Mouse (Mus musculus): Measurements from ENCODE around the gene Sptb. TPM values are rescaled to one million over a fixed set of nuclear protein-coding genes. Genes with fewer than 3 reads are reported as not detected.

The Sptb gene
- polyA plus RNA-seq, 1 experiment: 0.42 TPM

DNA sequence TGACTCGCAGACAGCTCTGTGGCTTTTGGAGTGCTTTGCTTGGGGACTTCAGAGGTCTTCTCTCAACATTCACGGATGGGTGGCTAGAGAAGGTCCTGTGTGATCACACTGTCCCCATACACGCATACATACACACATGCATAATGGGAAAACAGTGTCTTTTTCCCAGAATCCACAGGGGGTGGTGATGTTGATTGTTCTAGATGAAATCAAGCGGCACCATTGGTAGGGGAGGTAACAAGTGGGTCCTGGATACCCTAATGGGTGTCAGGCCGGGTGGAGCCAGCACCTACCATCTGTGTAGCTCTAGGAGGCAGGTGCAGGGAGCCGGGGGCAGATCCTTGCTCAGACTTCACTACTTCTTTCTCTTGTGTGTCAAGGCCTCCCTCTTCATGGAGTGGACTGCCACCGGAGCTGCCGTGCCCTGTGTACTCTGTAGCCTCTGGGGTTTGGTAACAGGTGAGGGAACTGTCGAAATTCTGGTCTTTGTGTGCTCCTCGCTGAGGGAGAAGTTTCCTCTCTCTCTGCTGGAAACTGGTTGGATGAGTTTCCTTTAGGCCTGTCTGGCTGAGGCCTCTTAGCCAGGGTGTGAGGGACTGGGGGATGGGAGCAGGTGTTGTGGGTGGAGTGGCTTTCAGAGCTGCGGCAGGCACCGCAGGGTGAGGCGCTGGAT is 162.8 kb downstream of the Sptb start:
- Histone ChIP-seq H3K36me3 (ENCODE audit: control insufficient read depth, insufficient read depth) (no peaks in the 10 kb centered on the region), H3K4me3 (no peak overlapping the region), H3K79me2 (ENCODE audit: control insufficient read depth, insufficient read depth) (peaks cover 70% of the 10 kb centered on the region), H3ac (ENCODE audit: control insufficient read depth, insufficient read length) (no peak overlapping the region), H3K27me3 (ENCODE audit: control insufficient read depth, insufficient read depth, insufficient read length) (no peaks in the 10 kb centered on the region), H3K4me2 (ENCODE audit: low read depth) (no peak overlapping the region)
- TF ChIP-seq REST (IDR thresholded peaks at IDR 0.05; ENCODE audit: insufficient read depth, insufficient read length) (no peak), E2F4 (IDR thresholded peaks at IDR 0.05; ENCODE audit: insufficient read depth) (no peak), MAX (IDR thresholded peaks at IDR 0.05; ENCODE audit: low read depth) (no peak), MYOG (IDR thresholded peaks at IDR 0.05; ENCODE audit: control insufficient read depth in 1 of 3, insufficient read depth in 1 of 3, insufficient read length in 2 of 3, low read depth in 2 of 3) (no peak), POLR2A (IDR thresholded peaks at IDR 0.05; ENCODE audit: insufficient read length, low read depth) (no peak)

DNA sequence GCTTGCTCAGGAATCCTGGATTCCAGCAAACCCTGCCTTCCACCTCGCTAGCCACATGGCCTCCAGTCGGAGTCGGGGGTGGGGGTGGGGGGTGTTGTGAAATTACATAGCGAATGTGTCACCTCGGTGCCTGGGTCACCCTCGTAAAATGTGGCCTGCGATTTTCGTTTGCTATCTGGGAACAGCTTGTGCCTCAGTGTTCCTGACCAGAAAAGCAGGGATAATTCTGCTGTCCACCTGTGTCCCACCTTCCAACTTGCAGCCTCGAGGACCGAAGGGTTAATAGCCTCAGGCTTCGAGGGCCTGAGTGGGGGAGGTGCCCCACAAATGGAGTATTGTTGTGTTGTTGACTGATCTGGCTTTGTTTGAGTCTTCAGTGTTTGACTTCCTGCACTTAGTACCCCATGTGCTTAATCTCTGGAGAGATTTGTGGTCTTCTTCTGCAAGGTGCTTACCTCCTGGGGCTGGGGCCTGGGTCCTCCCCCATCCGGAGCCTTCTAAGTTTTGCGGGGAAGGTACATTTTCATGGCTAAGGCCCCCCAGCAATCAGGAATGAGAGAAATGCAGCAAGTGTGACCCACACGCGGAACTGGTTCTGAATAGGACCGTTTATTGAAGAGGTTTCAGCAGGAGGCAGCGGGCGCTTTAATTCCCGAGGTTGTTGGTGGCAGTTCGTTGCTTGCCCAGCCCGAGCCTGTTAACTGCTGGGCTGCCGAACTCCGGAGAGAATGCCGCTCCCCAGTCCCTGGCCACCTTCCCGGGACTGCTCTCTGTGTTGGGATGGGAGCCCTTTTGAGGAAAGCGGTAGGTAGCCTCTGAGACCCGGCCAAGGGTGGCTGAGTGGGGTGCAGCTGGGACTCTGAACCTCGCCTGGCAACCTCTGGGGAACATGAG is 163.7 kb downstream of the Sptb start:
- no peaks in the 10 kb centered on the region for H3K27me3 ChIP-seq (ENCODE audit: control insufficient read depth, insufficient read depth, insufficient read length)
- no peak overlapping the region for H3K4me2 ChIP-seq (ENCODE audit: low read depth)
- peaks cover 80% of the 10 kb centered on the region for H3K79me2 ChIP-seq (ENCODE audit: control insufficient read depth, insufficient read depth)
- no peaks in the 10 kb centered on the region for H3K36me3 ChIP-seq (ENCODE audit: control insufficient read depth, insufficient read depth)
- TF ChIP-seq MYOG (IDR thresholded peaks at IDR 0.05; ENCODE audit: control insufficient read depth in 1 of 3, insufficient read depth in 1 of 3, insufficient read length in 2 of 3, low read depth in 2 of 3) (no peak), E2F4 (IDR thresholded peaks at IDR 0.05; ENCODE audit: insufficient read depth) (no peak), POLR2A (IDR thresholded peaks at IDR 0.05; ENCODE audit: insufficient read length, low read depth) (no peak), MAX (IDR thresholded peaks at IDR 0.05; ENCODE audit: low read depth) (no peak), SRF (IDR thresholded peaks at IDR 0.05; ENCODE audit: control insufficient read depth, insufficient read length, low read depth) (no peak), REST (IDR thresholded peaks at IDR 0.05; ENCODE audit: insufficient read depth, insufficient read length) (no peak), MYOD1 (IDR thresholded peaks at IDR 0.05; ENCODE audit: control insufficient read depth in 1 of 3, insufficient read length in 2 of 3, low read depth in 2 of 3) (no peak), TCF3 (IDR thresholded peaks at IDR 0.05; ENCODE audit: insufficient read length, low read depth) (no peak), USF1 (IDR thresholded peaks at IDR 0.05; ENCODE audit: low read depth) (no peak), CEBPB (IDR thresholded peaks at IDR 0.05; ENCODE audit: insufficient read depth, poor library complexity, severe bottlenecking) (no peak), TCF12 (IDR thresholded peaks at IDR 0.05; ENCODE audit: insufficient read depth, poor library complexity, severe bottlenecking) (no peak), POLR2AphosphoS2 (IDR thresholded peaks at IDR 0.05; ENCODE audit: insufficient read length, low read depth) (no peak)
- no peak overlapping the region for H3ac ChIP-seq (ENCODE audit: control insufficient read depth, insufficient read length)
- H3K4me3 ChIP-seq: no peak overlapping the region

DNA sequence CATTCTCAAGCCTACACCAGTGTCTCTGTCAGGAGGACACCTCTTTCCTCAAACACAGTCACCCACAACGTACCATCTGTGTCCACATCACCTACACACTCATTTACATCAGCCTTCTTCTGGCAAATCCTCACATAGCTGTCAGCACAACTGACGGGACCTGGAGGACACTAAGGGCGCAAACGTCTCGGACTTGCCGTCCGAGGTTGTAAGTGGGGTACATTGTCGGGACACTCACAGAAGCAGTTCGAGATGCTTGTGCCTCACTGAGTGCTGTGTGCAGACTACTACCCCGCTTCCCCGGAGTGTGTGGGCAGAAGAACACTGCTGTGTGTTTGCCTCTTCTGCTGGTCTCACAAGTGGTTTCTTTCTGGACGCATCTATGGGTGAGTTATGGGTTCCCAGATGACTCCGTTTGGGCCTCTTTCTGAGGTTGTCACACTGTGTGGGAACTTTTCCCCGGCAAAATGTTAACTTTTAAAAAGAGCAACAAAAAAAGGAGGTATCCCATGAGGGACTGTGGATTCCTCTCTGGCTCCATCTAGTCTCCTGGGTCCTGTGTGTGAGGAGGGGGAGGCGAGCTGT is 164.5 kb downstream of the Sptb start:
- Histone ChIP-seq H3K79me2 (ENCODE audit: control insufficient read depth, insufficient read depth) (peaks cover 81% of the 10 kb centered on the region), H3ac (ENCODE audit: control insufficient read depth, insufficient read length) (no peak overlapping the region), H3K4me3 (no peak overlapping the region), H3K4me2 (ENCODE audit: low read depth) (no peak overlapping the region), H3K36me3 (ENCODE audit: control insufficient read depth, insufficient read depth) (no peaks in the 10 kb centered on the region), H3K27me3 (ENCODE audit: control insufficient read depth, insufficient read depth, insufficient read length) (no peaks in the 10 kb centered on the region)
- no peak for TF ChIP-seq POLR2A (IDR thresholded peaks at IDR 0.05; ENCODE audit: insufficient read length, low read depth)
- no peak for TF ChIP-seq MYOD1 (IDR thresholded peaks at IDR 0.05; ENCODE audit: control insufficient read depth in 1 of 3, insufficient read length in 2 of 3, low read depth in 2 of 3)
- TF ChIP-seq TCF12 (IDR thresholded peaks at IDR 0.05; ENCODE audit: insufficient read depth, poor library complexity, severe bottlenecking): no peak
- no peak for TF ChIP-seq SRF (IDR thresholded peaks at IDR 0.05; ENCODE audit: control insufficient read depth, insufficient read length, low read depth)
- no peak for TF ChIP-seq TCF3 (IDR thresholded peaks at IDR 0.05; ENCODE audit: insufficient read length, low read depth)
- TF ChIP-seq USF1 (IDR thresholded peaks at IDR 0.05; ENCODE audit: low read depth): no peak
- no peak for TF ChIP-seq POLR2AphosphoS2 (IDR thresholded peaks at IDR 0.05; ENCODE audit: insufficient read length, low read depth)

DNA sequence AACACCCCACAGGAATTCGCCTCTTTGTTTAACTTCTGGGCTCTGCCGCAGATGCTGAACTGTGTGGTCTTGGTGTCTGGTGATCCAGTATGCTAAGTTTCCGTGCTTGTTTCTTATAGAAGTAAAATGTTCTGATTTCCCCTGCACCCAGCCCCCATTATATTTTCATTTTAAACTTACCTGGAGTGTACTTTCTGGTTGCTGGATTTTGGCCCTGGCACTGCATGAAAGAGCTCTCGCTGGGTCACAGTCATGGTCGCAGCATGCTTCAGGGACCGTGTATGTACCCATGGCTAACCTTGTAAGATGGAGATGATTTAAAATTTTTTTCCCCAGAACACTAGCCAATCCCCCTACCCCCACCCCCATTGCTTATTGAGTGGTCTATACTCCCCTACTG is 168.5 kb downstream of the Sptb start:
- peaks cover 78% of the 10 kb centered on the region for H3K79me2 ChIP-seq (ENCODE audit: control insufficient read depth, insufficient read depth)
- no peaks in the 10 kb centered on the region for H3K27me3 ChIP-seq (ENCODE audit: control insufficient read depth, insufficient read depth, insufficient read length)
- no peaks in the 10 kb centered on the region for H3K36me3 ChIP-seq (ENCODE audit: control insufficient read depth, insufficient read depth)
- no peak overlapping the region for H3K4me2 ChIP-seq (ENCODE audit: low read depth)
- TF ChIP-seq TCF12 (IDR thresholded peaks at IDR 0.05; ENCODE audit: insufficient read depth, poor library complexity, severe bottlenecking) (no peak), MAX (IDR thresholded peaks at IDR 0.05; ENCODE audit: low read depth) (no peak), USF1 (IDR thresholded peaks at IDR 0.05; ENCODE audit: low read depth) (no peak), CEBPB (IDR thresholded peaks at IDR 0.05; ENCODE audit: insufficient read depth, poor library complexity, severe bottlenecking) (no peak), SRF (IDR thresholded peaks at IDR 0.05; ENCODE audit: control insufficient read depth, insufficient read length, low read depth) (no peak), POLR2AphosphoS2 (IDR thresholded peaks at IDR 0.05; ENCODE audit: insufficient read length, low read depth) (no peak), POLR2A (IDR thresholded peaks at IDR 0.05; ENCODE audit: insufficient read length, low read depth) (no peak), TCF3 (IDR thresholded peaks at IDR 0.05; ENCODE audit: insufficient read length, low read depth) (no peak), MYOG (IDR thresholded peaks at IDR 0.05; ENCODE audit: control insufficient read depth in 1 of 3, insufficient read depth in 1 of 3, insufficient read length in 2 of 3, low read depth in 2 of 3) (no peak), E2F4 (IDR thresholded peaks at IDR 0.05; ENCODE audit: insufficient read depth) (no peak)
- H3ac ChIP-seq (ENCODE audit: control insufficient read depth, insufficient read length): no peak overlapping the region
- no peak overlapping the region for H3K4me3 ChIP-seq
